Mouse (Mus musculus): ENCODE results near the gene Ap1ar. TPM values are rescaled to one million over a fixed set of nuclear protein-coding genes. Genes with fewer than 3 reads are reported as not detected.

The Ap1ar gene
- 77.4 and 85.1 TPM in 2 replicates for polyA plus RNA-seq (2012)

DNA sequence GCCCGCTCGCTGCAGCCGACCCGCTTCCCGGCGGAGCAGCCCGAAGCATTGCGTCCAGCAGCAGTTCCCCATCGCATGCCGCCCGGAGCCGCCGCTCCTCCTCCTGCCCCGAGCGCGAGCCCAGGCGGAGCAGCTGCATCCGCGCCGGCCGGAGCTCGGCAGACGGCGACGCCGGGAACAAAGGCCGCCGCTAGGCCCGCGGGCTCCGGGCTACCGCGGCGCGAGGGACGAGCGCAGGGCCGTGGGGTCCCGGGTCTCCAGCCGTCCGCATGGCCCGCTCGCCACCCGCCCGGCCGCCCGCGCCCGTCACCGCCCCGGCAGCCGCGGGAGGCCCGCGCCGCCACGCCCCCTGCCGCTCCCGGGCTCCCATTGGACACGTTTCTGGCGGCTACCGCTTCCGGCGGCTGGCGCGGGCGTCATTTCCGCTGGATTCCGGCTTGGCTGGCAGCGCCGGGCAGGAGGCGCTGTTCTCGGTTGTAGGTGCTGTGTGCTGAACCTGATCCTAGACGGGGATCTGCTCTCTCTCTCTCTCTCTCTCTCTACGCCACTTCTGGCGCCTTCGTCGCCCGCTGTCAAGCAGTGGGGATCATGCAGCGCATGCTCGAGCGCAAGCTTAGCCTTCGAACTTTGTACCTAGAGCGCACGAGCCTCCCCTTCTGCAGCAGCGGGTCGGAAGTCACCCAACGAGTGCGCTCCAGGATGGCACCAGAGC, at the start of gene Ap1ar:
TSS of gene Ap1ar (minus strand) at position 370 of the 712 bp plus-strand sequence.

DNA sequence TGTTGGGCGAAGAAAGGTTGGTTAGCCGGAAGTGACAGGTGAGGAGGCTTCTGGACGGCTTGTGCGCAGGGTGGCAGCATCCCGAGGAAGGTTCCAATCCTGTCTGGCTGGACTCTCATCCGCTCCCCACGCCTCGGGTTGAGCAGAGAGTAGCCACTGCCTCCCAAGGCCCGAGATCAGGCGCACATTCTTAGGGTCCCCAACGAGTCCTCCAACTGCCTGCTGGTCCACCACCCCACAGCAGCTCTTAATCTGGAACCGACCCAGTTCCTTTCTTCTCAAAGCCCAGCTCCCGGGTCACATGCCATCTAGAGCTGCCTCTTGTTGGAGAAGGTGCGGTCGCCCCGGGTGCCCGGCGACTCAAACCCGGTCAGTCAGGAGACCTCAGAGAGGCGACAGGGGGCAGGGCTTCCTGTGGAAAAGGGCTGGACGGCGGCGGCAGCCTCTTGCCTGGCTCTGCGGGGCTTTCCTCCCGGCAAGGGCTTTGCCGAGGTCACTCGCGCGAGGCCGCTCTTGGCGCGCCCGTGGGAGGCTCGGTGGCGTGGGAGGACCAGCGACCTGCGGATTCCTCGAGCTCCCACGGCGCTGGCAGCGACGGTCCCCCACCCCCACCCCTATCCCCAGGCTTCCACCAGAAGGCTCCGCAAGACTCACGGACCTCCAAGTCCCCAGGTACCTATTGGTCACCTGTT, 47.7 kb downstream of the Ap1ar start, which contains the start of gene Tifa:
TSS of gene Tifa (plus strand) at position 306 of the 692 bp plus-strand sequence.

DNA sequence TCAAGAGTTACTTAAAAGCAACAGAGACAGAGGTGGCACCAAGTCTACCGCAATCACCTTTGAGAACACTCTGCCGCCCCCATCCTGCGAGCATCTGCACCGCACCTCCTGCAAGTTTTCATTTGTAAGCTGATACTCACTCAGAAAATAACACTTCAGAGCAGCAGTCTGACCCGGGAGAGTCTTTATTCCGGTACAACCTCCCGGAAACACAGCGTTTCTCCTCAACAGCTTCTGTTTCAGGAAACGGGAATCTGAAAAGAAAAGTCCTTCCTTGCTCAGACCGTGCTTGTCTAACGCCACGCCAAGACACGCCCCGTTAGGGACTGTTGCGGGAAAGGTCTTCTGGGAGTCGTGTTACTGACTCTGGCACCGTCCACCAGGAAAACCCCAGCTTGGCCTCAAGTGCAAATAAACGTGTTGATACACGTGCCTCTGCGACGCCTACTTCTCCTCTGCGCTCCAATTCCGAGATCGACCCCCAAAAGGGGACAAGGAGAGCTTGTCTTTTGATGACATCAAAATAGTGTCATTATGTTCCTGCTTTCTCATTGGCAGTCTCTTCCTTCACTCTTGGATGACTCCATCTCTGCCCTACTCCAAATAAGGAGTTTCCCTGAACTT, 57.2 kb downstream of the Ap1ar start, which contains the start of gene Alpk1:
TSS of gene Alpk1 (minus strand) at position 507 of the 624 bp plus-strand sequence.

Other genes starting within 250 kb of the Ap1ar start
- 0.05 and 0.06 TPM in 2 replicates for gene Neurog2, start 204.4 kb downstream of the Ap1ar start, polyA plus RNA-seq (2012)
- 0.41 and 0.51 TPM in 2 replicates for gene Alpk1, start 57.0 kb downstream of the Ap1ar start, polyA plus RNA-seq (2012)
- 110 and 165 TPM in 2 replicates for gene Tifa, start 47.7 kb downstream of the Ap1ar start, polyA plus RNA-seq (2012)
- 23.1 and 25.6 TPM in 2 replicates for gene Fam241a, start 58.8 kb upstream of the Ap1ar start, polyA plus RNA-seq (2012)

Measured in megakaryocyte-erythroid progenitor cell, adult 5 weeks (primary cell).